19 mouse cellular contexts compared by ENCODE assay signal in the genomic region with DNA sequence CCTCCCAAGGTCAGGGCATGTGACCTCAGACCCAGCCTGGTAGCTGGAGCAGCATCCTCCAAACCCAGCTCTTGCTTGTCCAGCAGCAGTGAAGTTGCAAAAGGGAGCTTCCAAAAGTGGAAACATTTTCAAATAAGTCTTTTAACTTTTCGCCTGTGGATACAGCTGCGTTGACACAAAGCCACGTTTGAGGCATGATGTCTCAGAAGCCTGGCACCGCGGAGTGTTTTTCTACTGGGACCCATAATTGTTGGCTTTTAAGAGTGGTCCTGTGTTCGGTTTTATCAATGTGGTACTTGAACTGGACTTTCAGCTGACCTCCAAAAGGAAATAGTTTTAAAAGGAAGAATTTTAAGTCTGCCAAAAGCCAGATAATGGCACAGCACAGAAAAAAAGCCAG.
DNase-seq lines count a peak whose midpoint lies in the region; ATAC-seq lines count a peak whose summit lies in the region.
"Had no signal": no experiment of that assay in that cellular context is flagged by ENCODE, and none has a peak within 500 bp of the region (broad histone marks: within the 10 kb centered on the region; RNA-seq: fewer than 3 reads in every experiment).

No protein-coding gene starts in this region.

- H3K27me3 ChIP-seq in limb, embryonic 13.5 days, result no peaks in the 10 kb centered on the region
- H3K27me3 ChIP-seq in limb, embryonic 10.5 days (ENCODE audit: low read depth, poor library complexity, severe bottlenecking), result no peaks in the 10 kb centered on the region
- H3K27me3 ChIP-seq in limb, embryonic 15.5 days, result no peaks in the 10 kb centered on the region
- H3K27me3 ChIP-seq: forebrain, embryonic 12.5 days; hindbrain, embryonic 15.5 days; midbrain, embryonic 15.5 days; neural tube, embryonic 12.5 days had no signal

- peak overlapping the region; percentile 79 for H3K27ac ChIP-seq in limb, embryonic 13.5 days
- no peak overlapping the region for H3K27ac ChIP-seq in limb, embryonic 10.5 days
- H3K27ac ChIP-seq in limb, embryonic 15.5 days, result peak overlapping the region; percentile 82
- H3K27ac ChIP-seq: forebrain, embryonic 12.5 days; hindbrain, embryonic 15.5 days; kidney, postnatal 0 days; liver, embryonic 14.5 days; midbrain, embryonic 15.5 days; neural tube, embryonic 12.5 days had no signal

- no peak overlapping the region; the same call in 1 of the 2 replicates for H3K4me2 ChIP-seq in limb, embryonic 13.5 days (replicated peaks)
- no peak overlapping the region for H3K4me2 ChIP-seq in limb, embryonic 15.5 days
- H3K4me2 ChIP-seq: forebrain, embryonic 12.5 days; hindbrain, embryonic 15.5 days; lung, embryonic 14.5 days; midbrain, embryonic 15.5 days; neural tube, embryonic 12.5 days had no signal

- DNase-seq in heart, adult 11 months, result peak; percentile 91
- no peak for DNase-seq in heart, postnatal 4 days
- no peak for DNase-seq in limb, embryonic 10.5 days (ENCODE audit: low spot score)
- peak; percentile 86 for DNase-seq in fibroblast of lung, adult 2 months (ENCODE audit: low read depth)
- no peak for DNase-seq in embryo, embryonic 10 days (ENCODE audit: low spot score)
- DNase-seq: adrenal gland, postnatal 25 days; cerebellum, adult 9-11 months; kidney, adult 2 months; lung, embryonic 14.5 days; lung, postnatal 4 days; spleen, adult 18-20 months had no signal

- no peak overlapping the region for H3K9ac ChIP-seq in limb, embryonic 13.5 days
- no peak overlapping the region for H3K9ac ChIP-seq in limb, embryonic 15.5 days
- H3K9ac ChIP-seq: forebrain, embryonic 12.5 days; hindbrain, embryonic 15.5 days; liver, embryonic 14.5 days; lung, embryonic 14.5 days; midbrain, embryonic 15.5 days; neural tube, embryonic 12.5 days had no signal

- no peaks in the 10 kb centered on the region for H3K36me3 ChIP-seq in limb, embryonic 13.5 days
- no peaks in the 10 kb centered on the region for H3K36me3 ChIP-seq in limb, embryonic 10.5 days
- H3K36me3 ChIP-seq in limb, embryonic 15.5 days, result no peaks in the 10 kb centered on the region
- H3K36me3 ChIP-seq: forebrain, embryonic 12.5 days; hindbrain, embryonic 15.5 days; midbrain, embryonic 15.5 days; neural tube, embryonic 12.5 days had no signal

- ATAC-seq in limb, embryonic 13.5 days (ENCODE audit: low FRiP score, low read depth), result peak; percentile 34; the same call in 1 of the 2 replicates
- peak; percentile 68; the same call in 1 of the 2 replicates for ATAC-seq in limb, embryonic 15.5 days (ENCODE audit: insufficient number of reproducible peaks, low FRiP score, low TSS enrichment, low read depth)
- ATAC-seq: midbrain, embryonic 15.5 days had no signal

- H3K9me3 ChIP-seq in limb, embryonic 13.5 days, result no peaks in the 10 kb centered on the region
- no peaks in the 10 kb centered on the region for H3K9me3 ChIP-seq in limb, embryonic 10.5 days (replicated peaks)
- no peaks in the 10 kb centered on the region for H3K9me3 ChIP-seq in limb, embryonic 15.5 days
- H3K9me3 ChIP-seq: forebrain, embryonic 12.5 days; hindbrain, embryonic 15.5 days; midbrain, embryonic 15.5 days; neural tube, embryonic 12.5 days had no signal

- 59% methylated on average over 6 of the region's 6 CpGs for WGBS in limb, embryonic 13.5 days
- 92% methylated on average over 6 of the region's 6 CpGs for WGBS in limb, embryonic 10.5 days
- WGBS in limb, embryonic 15.5 days, result 39% methylated on average over 6 of the region's 6 CpGs

- H3K4me3 ChIP-seq in limb, embryonic 13.5 days, result no peak overlapping the region
- no peak overlapping the region for H3K4me3 ChIP-seq in limb, embryonic 10.5 days
- H3K4me3 ChIP-seq in limb, embryonic 15.5 days, result no peak overlapping the region
- H3K4me3 ChIP-seq: forebrain, embryonic 12.5 days; hindbrain, embryonic 15.5 days; midbrain, embryonic 15.5 days; neural tube, embryonic 12.5 days had no signal

- H3K4me1 ChIP-seq in limb, embryonic 13.5 days, result peaks cover 21% of the 10 kb centered on the region
- H3K4me1 ChIP-seq in limb, embryonic 10.5 days, result no peaks in the 10 kb centered on the region
- H3K4me1 ChIP-seq in limb, embryonic 15.5 days, result peaks cover 25% of the 10 kb centered on the region
- H3K4me1 ChIP-seq: hindbrain, embryonic 15.5 days; midbrain, embryonic 15.5 days; neural tube, embryonic 12.5 days had no signal

Comparison
In these comparisons a context has a peak if more than half of its experiments do, and no peak if none do; other contexts are left out.
1. DNase-seq: peak in heart, adult 11 months (single experiment) and fibroblast of lung, adult 2 months (single experiment); none in heart, postnatal 4 days (single experiment), limb, embryonic 10.5 days (single experiment) and embryo, embryonic 10 days (single experiment).